In the genomic region with DNA sequence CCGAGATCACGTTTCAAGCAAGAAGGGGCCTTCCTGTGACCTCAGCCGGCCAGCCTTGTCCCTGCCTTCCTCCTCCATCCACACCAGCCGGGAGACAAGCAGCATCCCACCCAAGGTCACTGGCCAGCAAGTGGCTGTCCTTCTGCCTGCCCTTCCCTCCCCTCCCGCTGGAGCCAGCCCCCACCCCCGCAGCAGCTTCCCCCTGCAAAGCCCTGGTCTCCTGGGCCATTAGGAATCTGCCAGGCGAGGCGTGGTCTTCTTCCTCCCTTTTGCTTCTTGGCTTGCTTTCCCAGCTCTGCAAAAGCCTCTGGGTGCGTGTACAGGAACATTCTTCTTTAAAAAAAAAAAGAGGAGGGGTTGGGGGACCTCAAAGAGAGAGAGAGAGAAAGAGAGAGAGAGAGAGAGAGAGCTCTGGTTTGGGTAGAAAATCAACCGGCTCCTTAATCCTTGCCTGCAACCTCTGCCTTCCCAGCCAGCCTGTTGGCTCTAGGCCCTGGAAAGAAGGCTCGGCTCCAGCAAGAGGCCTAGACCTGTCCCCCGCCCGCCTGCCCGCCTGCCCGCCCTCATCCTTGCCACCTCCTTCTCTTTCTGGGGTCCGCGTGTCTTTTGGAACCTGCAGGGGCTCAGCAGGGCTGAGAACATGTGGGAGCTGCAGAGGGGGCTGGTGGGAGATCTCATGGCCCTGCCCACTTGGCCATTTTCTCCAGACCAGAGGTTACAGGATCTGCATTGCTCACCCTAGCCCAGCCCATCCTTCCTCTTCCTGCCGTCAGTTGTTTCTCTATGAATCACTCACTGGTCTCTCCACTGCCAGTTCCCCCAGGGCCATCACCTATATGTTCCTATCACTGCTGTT, we compare ENCODE assay signal across 7 mouse cellular contexts. TPM values are rescaled to one million over a fixed set of nuclear protein-coding genes. Genes with fewer than 3 reads are reported as not detected.
DNase-seq lines count a peak whose midpoint lies in the region; ATAC-seq and TF ChIP-seq lines count a peak whose summit lies in the region.

No protein-coding gene starts in this region.

- no peaks in the 10 kb centered on the region for H3K36me3 ChIP-seq in intestine, embryonic 14.5 days (ENCODE audit: control insufficient read depth, insufficient read depth, low read length)
- H3K36me3 ChIP-seq in liver, embryonic 14.5 days (replicated peaks; ENCODE audit: control insufficient read depth, insufficient read depth, low read depth) = no peaks in the 10 kb centered on the region
- H3K36me3 ChIP-seq in neural tube, embryonic 11.5 days (ENCODE audit: control insufficient read depth, insufficient read depth, low read length) = no peaks in the 10 kb centered on the region

- no peak for TF ChIP-seq CTCF in liver, embryonic 14.5 days (IDR thresholded peaks at IDR 0.05; ENCODE audit: low read depth)

- H3K9me3 ChIP-seq in intestine, embryonic 14.5 days (ENCODE audit: control insufficient read depth, low read length) = no peaks in the 10 kb centered on the region
- H3K9me3 ChIP-seq in liver, embryonic 14.5 days (ENCODE audit: control insufficient read depth, low read length) = no peaks in the 10 kb centered on the region
- no peaks in the 10 kb centered on the region for H3K9me3 ChIP-seq in neural tube, embryonic 11.5 days (ENCODE audit: control insufficient read depth, low read length)

- WGBS in intestine, embryonic 14.5 days = 17% methylated on average over 18 of the region's 18 CpGs
- WGBS in liver, embryonic 14.5 days (ENCODE audit: insufficient replicate concordance) = 38% methylated on average over 18 of the region's 18 CpGs
- WGBS in neural tube, embryonic 11.5 days = 35% methylated on average over 18 of the region's 18 CpGs

- no peak overlapping the region for H3K4me3 ChIP-seq in intestine, embryonic 14.5 days (ENCODE audit: low read depth, low read length)
- H3K4me3 ChIP-seq in liver, embryonic 14.5 days (ENCODE audit: insufficient read depth in 1 of 2, low read depth in 2 of 2, low read length in 2 of 2) = no peak overlapping the region
- no peak overlapping the region; the same call in 1 of the 2 replicates for H3K4me3 ChIP-seq in neural tube, embryonic 11.5 days (ENCODE audit: low read depth, low read length)

- no peak overlapping the region for H3K9ac ChIP-seq in intestine, embryonic 14.5 days (ENCODE audit: low read length)
- H3K9ac ChIP-seq in liver, embryonic 14.5 days (replicated peaks) = no peak overlapping the region
- H3K9ac ChIP-seq in neural tube, embryonic 11.5 days (ENCODE audit: low read length) = no peak overlapping the region; the same call in 1 of the 2 replicates

- TF ChIP-seq EP300 in liver, embryonic 14.5 days (IDR thresholded peaks at IDR 0.05; ENCODE audit: low read depth) = no peak

- H3K4me2 ChIP-seq in intestine, embryonic 14.5 days (ENCODE audit: low read length) = peak overlapping the region; percentile 20; the same call in 1 of the 2 replicates
- no peak overlapping the region for H3K4me2 ChIP-seq in liver, embryonic 14.5 days (ENCODE audit: low read depth)
- H3K4me2 ChIP-seq in neural tube, embryonic 11.5 days (ENCODE audit: low read depth) = no peak overlapping the region

- peaks cover 26% of the 10 kb centered on the region for H3K4me1 ChIP-seq in intestine, embryonic 14.5 days (replicated peaks; ENCODE audit: control insufficient read depth, insufficient read depth, low read length)
- peaks cover 0 to 9% of the 10 kb centered on the region in 2 experiments; a peak in 2 of 4 replicates for H3K4me1 ChIP-seq in liver, embryonic 14.5 days (replicated peaks; ENCODE audit: control insufficient read depth in 2 of 2, insufficient read depth in 2 of 2, low read length in 1 of 2)
- H3K4me1 ChIP-seq in neural tube, embryonic 11.5 days (ENCODE audit: control insufficient read depth, insufficient read depth, low read length) = peaks cover 5% of the 10 kb centered on the region

- peak overlapping the region; percentile 81 for H3K27ac ChIP-seq in intestine, embryonic 14.5 days (ENCODE audit: low read depth)
- H3K27ac ChIP-seq in liver, embryonic 14.5 days = no peak overlapping the region
- peak overlapping the region; percentile 42 for H3K27ac ChIP-seq in neural tube, embryonic 11.5 days (ENCODE audit: low read depth, low read length)

- no peaks in the 10 kb centered on the region for H3K27me3 ChIP-seq in intestine, embryonic 14.5 days (replicated peaks; ENCODE audit: control insufficient read depth, insufficient read depth, low read length)
- no peaks in the 10 kb centered on the region for H3K27me3 ChIP-seq in liver, embryonic 14.5 days (ENCODE audit: control insufficient read depth, insufficient read depth, low read length)
- H3K27me3 ChIP-seq in neural tube, embryonic 11.5 days (ENCODE audit: control insufficient read depth, insufficient read depth, low read length) = no peaks in the 10 kb centered on the region

- DNase-seq in adrenal gland, adult 8-10 months = peak; percentile 62
- peak; percentile 66 to 74 for DNase-seq in cerebellum, postnatal 36 days
- DNase-seq in gastrocnemius, postnatal 4 days (ENCODE audit: low spot score in 2 of 2) = peak; percentile 76 to 85
- peak; percentile 73 for DNase-seq in intestine, embryonic 14.5 days (ENCODE audit: low spot score)
- DNase-seq in liver, embryonic 14.5 days (ENCODE audit: low read depth in 3 of 3, low spot score in 3 of 3) = no peak
- no peak for DNase-seq in neural tube, embryonic 11.5 days (ENCODE audit: low spot score)
- peak; percentile 64 for DNase-seq in yolk sac, embryonic 10.5 days (ENCODE audit: low spot score)

- 0 out of 2 replicates have a peak, but pooled peaks have one; percentile 25 for ATAC-seq in intestine, embryonic 14.5 days (replicated peaks; ENCODE audit: low FRiP score, low TSS enrichment, low read depth)
- 0 out of 2 replicates have a peak, but pooled peaks have one; percentile 41 for ATAC-seq in liver, embryonic 14.5 days (ENCODE audit: insufficient read depth)
- ATAC-seq in neural tube, embryonic 11.5 days (ENCODE audit: insufficient read depth, low FRiP score, low TSS enrichment) = no peak

RNA-seq across cellular contexts. Expression of a gene that starts 12.5 kb away (rescaled TPM):
- total RNA-seq in adrenal gland, adult 8-10 months (2022) = 100 to 1,000 TPM; 105 to 158 (median 133) TPM
- 100 to 1,000 TPM; 110 TPM for total RNA-seq in gastrocnemius, postnatal 4 days (2021)
- polyA plus RNA-seq in intestine, embryonic 14.5 days (2014; fragmentation: Nextera tagmentation; extraction: Ambion mirVana) = 79.6 and 88.3 TPM in 2 replicates
- polyA plus RNA-seq in liver, embryonic 14.5 days (2012; rRNA removed) = 11.4 and 12.0 TPM in 2 replicates
- 31.4 and 33.9 TPM in 2 replicates for polyA plus RNA-seq in liver, embryonic 14.5 days (2014; fragmentation: Nextera tagmentation; extraction: Ambion mirVana)
- 33.0 and 39.0 TPM in 2 replicates for polyA plus RNA-seq in neural tube, embryonic 11.5 days (2014; fragmentation: Nextera tagmentation; extraction: Ambion mirVana)

Comparison
In these comparisons a context has a peak if more than half of its experiments do, and no peak if none do; other contexts are left out.
1. DNase-seq: peak in adrenal gland, adult 8-10 months (single experiment), cerebellum, postnatal 36 days (2 of 2), gastrocnemius, postnatal 4 days (2 of 2), intestine, embryonic 14.5 days (single experiment) and yolk sac, embryonic 10.5 days (single experiment); none in liver, embryonic 14.5 days (0 of 3) and neural tube, embryonic 11.5 days (single experiment).